In genomic region chr1:43497951-43498350, GRCm38 (mm10) we compare ENCODE assay signal across 19 mouse cellular contexts. TPM values are rescaled to one million over a fixed set of nuclear protein-coding genes. Genes with fewer than 3 reads are reported as not detected.
DNase-seq lines count a peak whose midpoint lies in the region; ATAC-seq and TF ChIP-seq lines count a peak whose summit lies in the region.
"Had no signal": no experiment of that assay in that cellular context is flagged by ENCODE, and none has a peak within 500 bp of the region (broad histone marks: within the 10 kb centered on the region; RNA-seq: fewer than 3 reads in every experiment).

No protein-coding gene starts in this region.

- H3K36me3 ChIP-seq in forebrain, embryonic 14.5 days (ENCODE audit: control insufficient read depth, insufficient read depth, low read length) = no peaks in the 10 kb centered on the region
- no peaks in the 10 kb centered on the region for H3K36me3 ChIP-seq in forebrain, embryonic 10.5 days (replicated peaks)
- no peaks in the 10 kb centered on the region for H3K36me3 ChIP-seq in midbrain, embryonic 10.5 days
- no peaks in the 10 kb centered on the region for H3K36me3 ChIP-seq in midbrain, embryonic 14.5 days (ENCODE audit: control insufficient read depth, insufficient read depth, low read length)
- no peaks in the 10 kb centered on the region for H3K36me3 ChIP-seq in embryonic facial prominence, embryonic 10.5 days (replicated peaks)
- H3K36me3 ChIP-seq: limb, embryonic 15.5 days; liver, embryonic 15.5 days; midbrain, embryonic 13.5 days had no signal

- no peak for TF ChIP-seq POLR2A in olfactory bulb, adult 2 months (IDR thresholded peaks at IDR 0.05; ENCODE audit: insufficient read depth, low read depth, low read length)

- no peaks in the 10 kb centered on the region for H3K27me3 ChIP-seq in forebrain, embryonic 14.5 days (replicated peaks; ENCODE audit: control insufficient read depth, insufficient read depth, low read length)
- peaks cover 26% of the 10 kb centered on the region; the same call in 1 of the 2 replicates for H3K27me3 ChIP-seq in forebrain, embryonic 10.5 days (ENCODE audit: poor library complexity, severe bottlenecking)
- H3K27me3 ChIP-seq in midbrain, embryonic 10.5 days (ENCODE audit: low read depth, poor library complexity, severe bottlenecking) = no peaks in the 10 kb centered on the region
- no peaks in the 10 kb centered on the region for H3K27me3 ChIP-seq in midbrain, embryonic 14.5 days (ENCODE audit: control insufficient read depth, insufficient read depth, low read length)
- no peaks in the 10 kb centered on the region for H3K27me3 ChIP-seq in embryonic facial prominence, embryonic 10.5 days (replicated peaks; ENCODE audit: low read depth, poor library complexity, severe bottlenecking)
- H3K27me3 ChIP-seq: limb, embryonic 15.5 days; liver, embryonic 15.5 days had no signal

- no peak for TF ChIP-seq CTCF in olfactory bulb, adult 2 months (IDR thresholded peaks at IDR 0.05; ENCODE audit: insufficient read depth, low read depth, low read length)

- H3K9ac ChIP-seq in forebrain, embryonic 14.5 days (ENCODE audit: low read length) = no peak overlapping the region
- H3K9ac ChIP-seq in midbrain, embryonic 14.5 days (replicated peaks; ENCODE audit: low read length) = no peak overlapping the region
- H3K9ac ChIP-seq: limb, embryonic 15.5 days; liver, embryonic 15.5 days; midbrain, embryonic 13.5 days had no signal

- no peak for ATAC-seq in forebrain, embryonic 14.5 days
- no peak for ATAC-seq in midbrain, embryonic 14.5 days (ENCODE audit: low FRiP score, low TSS enrichment)
- ATAC-seq: midbrain, embryonic 13.5 days had no signal

- no peak overlapping the region for H3K27ac ChIP-seq in forebrain, embryonic 14.5 days (ENCODE audit: low read depth, low read length)
- no peak overlapping the region for H3K27ac ChIP-seq in forebrain, embryonic 10.5 days
- peak overlapping the region; percentile 39 for H3K27ac ChIP-seq in midbrain, embryonic 10.5 days (replicated peaks)
- H3K27ac ChIP-seq in midbrain, embryonic 14.5 days (replicated peaks; ENCODE audit: low read depth, low read length) = no peak overlapping the region; the same call in 1 of the 2 replicates
- peak overlapping the region; percentile 35 for H3K27ac ChIP-seq in embryonic facial prominence, embryonic 10.5 days (replicated peaks)
- H3K27ac ChIP-seq in olfactory bulb, adult 2 months (ENCODE audit: insufficient read depth, low read depth, low read length) = 0 out of 2 replicates have a peak overlapping the region, but pooled peaks have one; percentile 5
- H3K27ac ChIP-seq: heart, adult 2 months; limb, embryonic 15.5 days; liver, embryonic 15.5 days; midbrain, embryonic 13.5 days had no signal

- H3K4me1 ChIP-seq in forebrain, embryonic 14.5 days (ENCODE audit: control insufficient read depth, insufficient read depth, low read length) = peaks cover 16% of the 10 kb centered on the region; the same call in 1 of the 2 replicates
- peaks cover 39% of the 10 kb centered on the region for H3K4me1 ChIP-seq in forebrain, embryonic 10.5 days
- H3K4me1 ChIP-seq in midbrain, embryonic 10.5 days = peaks cover 23% of the 10 kb centered on the region
- no peaks in the 10 kb centered on the region for H3K4me1 ChIP-seq in midbrain, embryonic 14.5 days (ENCODE audit: control insufficient read depth, insufficient read depth, low read length)
- peaks cover 36% of the 10 kb centered on the region for H3K4me1 ChIP-seq in embryonic facial prominence, embryonic 10.5 days
- H3K4me1 ChIP-seq in olfactory bulb, adult 2 months (ENCODE audit: control insufficient read depth, insufficient read depth, low read length) = peaks cover 13% of the 10 kb centered on the region

- peak; percentile 40 for DNase-seq in forebrain, embryonic 14.5 days (ENCODE audit: low spot score)
- DNase-seq in forebrain, embryonic 10.5 days (ENCODE audit: extremely low spot score, low spot score) = no peak
- DNase-seq in midbrain, embryonic 10.5 days (ENCODE audit: low spot score) = no peak
- no peak for DNase-seq in midbrain, embryonic 14.5 days
- no peak for DNase-seq in embryonic facial prominence, embryonic 10.5 days (ENCODE audit: low spot score)
- DNase-seq in spleen, postnatal 10 days (ENCODE audit: low spot score in 2 of 2) = no peak
- DNase-seq: B cell, adult 2 months; gastrocnemius, postnatal 14 days; heart, adult 2 months; kidney, adult 2 months; kidney, postnatal 10 days; right cerebral cortex, postnatal 14 days; spleen, adult 18-20 months; thymus, adult 2 months had no signal

- no peak overlapping the region for H3K4me3 ChIP-seq in forebrain, embryonic 14.5 days (ENCODE audit: low read depth, low read length)
- H3K4me3 ChIP-seq in forebrain, embryonic 10.5 days = no peak overlapping the region
- H3K4me3 ChIP-seq in midbrain, embryonic 10.5 days = no peak overlapping the region
- no peak overlapping the region for H3K4me3 ChIP-seq in midbrain, embryonic 14.5 days (replicated peaks; ENCODE audit: low read depth, low read length)
- H3K4me3 ChIP-seq in embryonic facial prominence, embryonic 10.5 days = no peak overlapping the region
- no peak overlapping the region for H3K4me3 ChIP-seq in olfactory bulb, adult 2 months (ENCODE audit: insufficient read depth, low read depth, low read length)
- H3K4me3 ChIP-seq: heart, adult 2 months; limb, embryonic 15.5 days; liver, embryonic 15.5 days; midbrain, embryonic 13.5 days; myocyte had no signal

- 34% methylated on average over 6 of the region's 6 CpGs for WGBS in forebrain, embryonic 14.5 days
- 73% methylated on average over 6 of the region's 6 CpGs for WGBS in forebrain, embryonic 10.5 days
- WGBS in midbrain, embryonic 10.5 days = 82% methylated on average over 6 of the region's 6 CpGs
- 64% methylated on average over 6 of the region's 6 CpGs for WGBS in midbrain, embryonic 14.5 days
- WGBS in embryonic facial prominence, embryonic 10.5 days = 78% methylated on average over 6 of the region's 6 CpGs
- WGBS in olfactory bulb, adult 2 months = 55% methylated on average over 6 of the region's 6 CpGs

- no peaks in the 10 kb centered on the region for H3K9me3 ChIP-seq in forebrain, embryonic 14.5 days (replicated peaks; ENCODE audit: control insufficient read depth, low read length)
- no peaks in the 10 kb centered on the region for H3K9me3 ChIP-seq in forebrain, embryonic 10.5 days
- H3K9me3 ChIP-seq in midbrain, embryonic 10.5 days (replicated peaks) = no peaks in the 10 kb centered on the region
- no peaks in the 10 kb centered on the region for H3K9me3 ChIP-seq in midbrain, embryonic 14.5 days (ENCODE audit: control insufficient read depth, low read length)
- H3K9me3 ChIP-seq in embryonic facial prominence, embryonic 10.5 days = no peaks in the 10 kb centered on the region
- H3K9me3 ChIP-seq: limb, embryonic 15.5 days; liver, embryonic 15.5 days; midbrain, embryonic 13.5 days had no signal

- no peak overlapping the region for H3K4me2 ChIP-seq in forebrain, embryonic 14.5 days (ENCODE audit: low read length)
- H3K4me2 ChIP-seq in midbrain, embryonic 14.5 days (ENCODE audit: low read length) = no peak overlapping the region
- H3K4me2 ChIP-seq: limb, embryonic 15.5 days; liver, embryonic 15.5 days; midbrain, embryonic 13.5 days had no signal

RNA-seq across cellular contexts. Expression of gene Nck2, which starts 53.6 kb away (rescaled TPM):
- polyA plus RNA-seq in forebrain, embryonic 14.5 days (2014; fragmentation: Nextera tagmentation; extraction: Ambion mirVana) = 37.4 and 44.5 TPM in 2 replicates
- polyA plus RNA-seq in forebrain, embryonic 10.5 days (2016; fragmentation: Nextera tagmentation; extraction: Ambion mirVana) = 35.3 and 36.8 TPM in 2 replicates
- 35.0 and 36.8 TPM in 2 replicates for polyA plus RNA-seq in midbrain, embryonic 10.5 days (2016; fragmentation: Nextera tagmentation; extraction: Ambion mirVana)
- 37.9 and 38.8 TPM in 2 replicates for polyA plus RNA-seq in midbrain, embryonic 14.5 days (2014; fragmentation: Nextera tagmentation; extraction: Ambion mirVana)
- 50.3 and 52.5 TPM in 2 replicates for polyA plus RNA-seq in embryonic facial prominence, embryonic 10.5 days (2016; fragmentation: Nextera tagmentation; extraction: Ambion mirVana)
- polyA plus RNA-seq in olfactory bulb, adult 2 months (2012; ENCODE audit: insufficient read depth, insufficient read length, low replicate concordance, missing spikeins) = not detected in 2 replicates

Comparison
In these comparisons a context has a peak if more than half of its experiments do, and no peak if none do; other contexts are left out.
1. H3K27ac ChIP-seq: peak in midbrain, embryonic 10.5 days (single experiment), embryonic facial prominence, embryonic 10.5 days (single experiment) and olfactory bulb, adult 2 months (single experiment); none in forebrain, embryonic 14.5 days (single experiment), forebrain, embryonic 10.5 days (single experiment) and midbrain, embryonic 14.5 days (single experiment).
2. RNA of gene Nck2, which starts 53.6 kb away (polyA plus RNA-seq): 50.3 to 52.5 TPM in embryonic facial prominence, embryonic 10.5 days, 37.9 to 38.8 TPM in midbrain, embryonic 14.5 days, 37.4 to 44.5 TPM in forebrain, embryonic 14.5 days, 35.3 to 36.8 TPM in forebrain, embryonic 10.5 days and 35.0 to 36.8 TPM in midbrain, embryonic 10.5 days; not detected in olfactory bulb, adult 2 months; every median in the first group is over 10 times any median in the second.